Mouse (Mus musculus) testis, adult 2 months (tissue): ENCODE measurements around the gene Tceal9.
"Not testable (repeated sequence)": the region's sequence is repeated elsewhere in the genome, so short reads cannot be mapped to it uniquely, and the experiment has no call there.

Source experiments
- CTCF ChIP-seq: fragments of 200-500 bp; IDR thresholded peaks from 2 replicates; pipeline ENCODE4 v1.5.1; 2012; ENCODE audit warnings: low read depth, mild to moderate bottlenecking, inconsistent platforms, low read length, moderate library complexity; ENCODE audit not compliant: control insufficient read depth, insufficient read depth, insufficient replicate concordance
- POLR2A ChIP-seq: fragments of 200-500 bp; IDR thresholded peaks from 2 replicates; pipeline ENCODE4 v1.6.1; 2012; ENCODE audit warnings: low read depth, mild to moderate bottlenecking, inconsistent platforms, low read length, moderate library complexity; ENCODE audit not compliant: control insufficient read depth

- TF ChIP-seq CTCF, POLR2A: not testable (repeated sequence)
These were observed 25.0 kb downstream of the Tceal9 start, which contains the start of gene Bex3 for GRCm38 (mm10) chrX:136269743-136270392.
